Mouse (Mus musculus): ENCODE measurements around the gene Sncg.

DNA sequence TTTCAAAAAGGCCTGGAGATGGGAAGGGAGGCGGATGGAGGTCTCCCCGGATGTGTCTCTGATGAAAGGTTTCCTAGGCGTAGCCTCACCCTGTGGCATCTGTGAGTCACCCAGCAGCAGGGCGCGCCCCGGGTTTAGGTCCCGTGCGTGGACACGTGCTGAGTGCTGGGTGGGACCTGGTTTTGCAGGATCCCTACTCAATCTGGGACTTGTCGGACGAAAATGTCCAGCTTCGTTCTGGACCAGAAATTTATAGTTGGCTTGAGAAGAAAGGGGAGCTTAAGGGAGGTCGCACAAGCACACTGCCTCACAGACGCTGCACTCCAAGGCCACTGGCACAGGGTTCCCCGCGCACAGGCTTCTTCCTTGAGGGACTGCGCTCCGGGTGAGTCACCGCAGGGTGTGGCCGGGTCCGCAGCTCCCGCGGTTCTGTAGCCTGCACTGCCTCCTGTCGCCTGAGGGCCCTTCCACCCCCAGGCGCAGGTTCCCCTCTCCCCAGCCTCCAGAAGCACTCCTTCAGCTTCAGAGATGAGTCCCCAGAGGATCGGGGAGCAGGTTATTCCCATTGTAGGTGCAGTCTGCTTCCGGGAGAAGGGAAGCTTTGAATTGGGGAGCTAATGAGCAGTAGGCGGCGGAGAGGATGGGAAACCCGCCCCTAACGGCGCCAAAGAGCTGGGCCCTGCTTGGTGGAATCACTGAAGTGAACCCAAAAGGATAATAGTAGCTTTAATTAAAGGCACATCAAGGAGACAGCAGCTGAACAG is 10.9 kb downstream of the Sncg start:
- TF ChIP-seq CTCF (conservative IDR thresholded peaks at IDR 0.05; ENCODE audit: insufficient read depth, insufficient read length, low read depth, low read length) (peak; percentile 55), POLR2A (IDR thresholded peaks at IDR 0.05; ENCODE audit: low read depth, low read length) (peak; percentile 24)
